10 mouse cellular contexts compared by ENCODE assay signal in genomic region chr13:94560011-94560410, GRCm38 (mm10).
DNase-seq lines count a peak whose midpoint lies in the region; ATAC-seq and TF ChIP-seq lines count a peak whose summit lies in the region.
"Had no signal": no experiment of that assay in that cellular context is flagged by ENCODE, and none has a peak within 500 bp of the region (broad histone marks: within the 10 kb centered on the region; RNA-seq: fewer than 3 reads in every experiment).

No protein-coding gene starts in this region.

- no peak overlapping the region for H3K27ac ChIP-seq in midbrain, postnatal 0 days (ENCODE audit: low read depth, low read length)
- H3K27ac ChIP-seq: embryonic facial prominence, embryonic 12.5 days; stomach, embryonic 15.5 days had no signal

- no peak overlapping the region for H3K9ac ChIP-seq in midbrain, postnatal 0 days (replicated peaks; ENCODE audit: low read length, poor library complexity, severe bottlenecking)
- H3K9ac ChIP-seq: embryonic facial prominence, embryonic 12.5 days; stomach, embryonic 15.5 days had no signal

- no peaks in the 10 kb centered on the region for H3K4me1 ChIP-seq in midbrain, postnatal 0 days (ENCODE audit: insufficient read depth, low read length)
- H3K4me1 ChIP-seq: stomach, embryonic 15.5 days had no signal

- peak; percentile 93 for TF ChIP-seq CTCF in midbrain, postnatal 0 days (IDR thresholded peaks at IDR 0.05)

- WGBS in midbrain, postnatal 0 days, result under 1% methylated on average over 3 of the region's 3 CpGs

- DNase-seq in 3T3-L1 (ENCODE audit: low read depth, low spot score), result peak; percentile 89
- DNase-seq in WW6 (ENCODE audit: low read depth, low spot score), result peak; percentile 36
- peak; percentile 75 to 88 for DNase-seq in cerebellum, postnatal 25 days
- DNase-seq in frontal cortex, postnatal 36 days (ENCODE audit: low spot score in 2 of 2), result peak; percentile 73 to 89
- peak; percentile 69 for DNase-seq in hindlimb bud, embryonic 11.5 days (ENCODE audit: extremely low spot score, low read depth, low spot score)
- peak; percentile 51 to 60 for DNase-seq in left cerebral cortex, adult 8-10 months (ENCODE audit: low spot score in 2 of 2)
- DNase-seq in midbrain, postnatal 0 days (ENCODE audit: low spot score), result peak; percentile 89
- DNase-seq in splenic B cell, adult 2 months (ENCODE audit: low read depth, low spot score), result peak; percentile 73

- H3K4me2 ChIP-seq in midbrain, postnatal 0 days (ENCODE audit: low read depth, low read length, poor library complexity, severe bottlenecking), result no peak overlapping the region
- H3K4me2 ChIP-seq: embryonic facial prominence, embryonic 12.5 days; stomach, embryonic 15.5 days had no signal

- no peaks in the 10 kb centered on the region for H3K9me3 ChIP-seq in midbrain, postnatal 0 days (ENCODE audit: low read length)
- H3K9me3 ChIP-seq: embryonic facial prominence, embryonic 12.5 days; stomach, embryonic 15.5 days had no signal

- no peak; the same call in 1 of the 2 replicates for ATAC-seq in midbrain, postnatal 0 days (ENCODE audit: low FRiP score)

- no peak overlapping the region for H3K4me3 ChIP-seq in midbrain, postnatal 0 days (ENCODE audit: low read depth, low read length)
- H3K4me3 ChIP-seq: embryonic facial prominence, embryonic 12.5 days; stomach, embryonic 15.5 days had no signal

- H3K36me3 ChIP-seq in midbrain, postnatal 0 days (ENCODE audit: insufficient read depth, low read length), result no peaks in the 10 kb centered on the region
- H3K36me3 ChIP-seq in splenic B cell, adult 2 months (ENCODE audit: control insufficient read depth, insufficient read depth, low read length, poor library complexity, severe bottlenecking), result no peaks in the 10 kb centered on the region
- H3K36me3 ChIP-seq: embryonic facial prominence, embryonic 12.5 days; stomach, embryonic 15.5 days had no signal

- peaks cover 6% of the 10 kb centered on the region; the same call in 1 of the 2 replicates for H3K27me3 ChIP-seq in midbrain, postnatal 0 days (ENCODE audit: insufficient read depth, low read length)
- no peaks in the 10 kb centered on the region for H3K27me3 ChIP-seq in splenic B cell, adult 2 months (ENCODE audit: control insufficient read depth, insufficient read depth, low read length, poor library complexity, severe bottlenecking)
- H3K27me3 ChIP-seq: embryonic facial prominence, embryonic 12.5 days; stomach, embryonic 15.5 days had no signal

Comparison
In these comparisons a context has a peak if more than half of its experiments do, and no peak if none do; other contexts are left out.
1. DNase-seq: peak in every context shown above with its lines; median percentile 89 in 3T3-L1; 89 in midbrain, postnatal 0 days; 82 in cerebellum, postnatal 25 days; 81 in frontal cortex, postnatal 36 days; 73 in splenic B cell, adult 2 months; 69 in hindlimb bud, embryonic 11.5 days; 56 in left cerebral cortex, adult 8-10 months; 36 in WW6.